Mouse (Mus musculus): ENCODE results near the gene Mpped2.

The Mpped2 gene

DNA sequence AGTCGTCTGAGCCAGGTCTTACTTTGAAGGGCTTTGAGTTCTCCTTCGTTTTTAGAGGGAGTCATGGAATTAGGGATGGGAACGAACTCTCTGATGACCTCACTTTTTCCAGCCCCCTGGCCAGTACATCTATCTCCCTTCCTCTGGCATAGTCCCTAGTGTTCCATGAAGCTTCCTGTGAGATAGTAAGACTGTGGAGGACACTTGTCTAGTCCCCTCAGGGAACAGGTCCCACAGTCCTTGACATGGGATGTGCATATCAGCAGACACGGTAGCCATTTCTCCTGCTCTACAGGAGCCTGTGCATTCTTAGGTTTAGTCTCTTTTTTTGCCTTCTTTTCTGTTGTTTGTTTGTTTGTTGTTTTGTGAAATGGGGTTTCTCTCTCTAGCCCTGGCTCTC is 105.8 kb downstream of the Mpped2 start:
- no peak for DNase-seq (ENCODE audit: low spot score)

DNA sequence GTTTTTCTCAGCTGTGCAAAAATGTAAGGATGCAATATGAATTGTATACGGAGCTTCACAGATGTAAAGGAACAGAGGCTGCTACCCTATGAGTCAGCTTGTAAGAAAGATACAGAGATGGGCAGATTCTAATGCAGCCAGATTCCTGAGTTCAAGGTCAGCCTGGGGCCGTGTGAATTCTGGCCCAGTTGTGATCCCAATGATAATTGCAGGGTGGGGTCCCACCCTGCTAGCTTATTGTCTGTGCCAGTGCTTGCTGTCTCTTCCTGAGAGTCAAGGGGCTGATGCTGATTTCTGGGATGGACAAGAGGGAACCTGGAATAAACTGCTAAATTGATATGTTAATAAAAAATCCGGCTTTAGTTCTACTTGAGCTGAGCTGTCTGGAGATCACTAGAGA is 122.8 kb downstream of the Mpped2 start:
- DNase-seq (ENCODE audit: low spot score): no peak

DNA sequence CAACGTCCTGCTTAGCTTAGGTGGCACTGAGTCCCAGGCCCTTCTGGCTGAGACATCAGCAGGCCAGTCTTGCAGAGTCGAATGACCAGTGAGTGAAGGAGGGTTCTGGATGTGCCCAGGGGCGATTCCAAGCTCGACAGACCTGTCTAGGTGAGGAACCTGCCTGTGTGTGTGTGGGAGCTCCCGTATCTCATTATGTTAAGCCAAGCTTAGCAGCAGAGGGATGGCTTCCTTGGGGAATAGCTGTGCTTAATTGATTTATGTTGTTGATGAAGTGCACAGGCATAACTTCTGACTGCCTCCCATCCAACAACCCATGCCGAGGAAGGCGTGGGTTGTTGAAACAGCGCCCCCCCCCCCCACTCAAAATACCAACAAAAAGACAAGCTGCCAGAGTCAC is 128.2 kb downstream of the Mpped2 start:
- DNase-seq (ENCODE audit: low spot score): no peak

DNA sequence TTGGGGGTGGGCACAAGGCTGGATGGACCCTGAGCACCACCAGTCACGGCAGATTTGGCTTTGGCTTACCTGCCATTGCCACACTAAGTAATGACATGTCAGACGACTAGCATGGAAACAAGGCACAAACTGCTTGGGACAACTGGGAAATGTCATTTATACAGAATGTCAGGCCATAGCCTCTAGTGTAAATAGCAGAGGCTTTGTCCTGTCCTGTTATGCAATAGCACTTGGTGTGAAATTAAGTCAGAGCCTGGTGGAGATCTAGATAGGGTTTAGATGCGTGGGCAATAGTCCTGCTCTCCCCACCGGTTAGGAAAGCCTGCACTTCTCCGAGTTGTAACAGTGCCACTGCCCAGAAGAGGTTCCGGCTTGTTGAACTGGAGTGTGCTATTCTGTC is 128.8 kb downstream of the Mpped2 start:
- DNase-seq (ENCODE audit: low spot score): no peak

DNA sequence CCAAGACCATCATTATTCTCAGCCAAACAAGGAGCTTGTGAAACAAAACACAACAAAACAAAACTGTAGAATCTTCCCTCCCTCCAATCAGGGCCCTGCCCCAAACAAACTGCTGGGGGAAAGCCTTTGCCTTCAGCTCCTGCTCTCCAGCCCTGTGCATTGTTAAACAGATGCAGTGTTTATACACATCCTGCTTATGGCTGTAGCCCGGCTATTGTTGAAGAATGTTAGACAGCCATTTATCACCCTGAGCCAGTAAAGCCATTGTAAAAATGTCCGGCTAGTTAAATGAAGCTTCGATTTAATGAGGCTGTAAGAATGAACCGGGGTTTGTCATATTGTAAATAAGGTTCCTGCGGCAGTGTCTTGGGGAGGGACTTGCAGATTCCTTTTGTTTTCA is 129.5 kb downstream of the Mpped2 start:
- DNase-seq (ENCODE audit: low spot score): no peak

DNA sequence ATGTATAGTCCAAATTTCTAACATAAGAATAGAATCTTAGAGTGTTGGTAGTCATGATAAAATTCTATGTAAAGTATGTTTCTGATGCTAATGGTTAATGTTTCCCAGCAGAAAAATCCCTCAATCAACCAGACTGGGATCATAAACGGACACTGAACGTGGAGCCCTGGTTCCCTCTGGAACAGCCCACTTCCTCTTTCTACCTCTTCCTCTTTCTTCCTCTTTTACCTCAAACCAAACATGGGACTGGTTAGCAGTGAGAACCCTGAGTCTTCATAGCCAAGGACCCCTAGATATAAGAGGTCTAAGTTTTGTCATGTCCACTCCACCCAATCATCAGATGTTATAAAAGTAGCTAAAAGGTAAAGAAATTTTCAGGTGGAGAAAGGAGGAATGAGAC is 132.4 kb downstream of the Mpped2 start:
- DNase-seq (ENCODE audit: low spot score): no peak

DNA sequence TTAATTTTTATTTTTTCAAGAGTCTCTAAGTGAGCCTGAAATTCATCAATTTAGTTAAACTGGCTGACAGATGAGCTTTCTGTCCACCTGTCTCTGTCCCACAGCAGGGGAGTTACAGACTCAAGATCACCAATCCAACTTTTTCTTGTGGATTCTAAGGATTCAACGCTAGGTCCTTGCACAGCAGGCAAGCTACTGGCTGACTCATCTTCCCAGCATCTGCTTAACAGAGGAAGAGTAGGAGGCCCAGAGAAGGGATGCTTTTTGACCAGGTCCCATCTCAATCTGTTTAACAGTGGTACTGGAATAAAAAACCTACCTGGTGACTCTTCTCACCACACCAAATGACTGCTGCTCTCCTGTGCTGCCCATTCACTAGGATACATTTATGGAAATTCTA is 133.0 kb downstream of the Mpped2 start:
- no peak for DNase-seq (ENCODE audit: low spot score)

DNA sequence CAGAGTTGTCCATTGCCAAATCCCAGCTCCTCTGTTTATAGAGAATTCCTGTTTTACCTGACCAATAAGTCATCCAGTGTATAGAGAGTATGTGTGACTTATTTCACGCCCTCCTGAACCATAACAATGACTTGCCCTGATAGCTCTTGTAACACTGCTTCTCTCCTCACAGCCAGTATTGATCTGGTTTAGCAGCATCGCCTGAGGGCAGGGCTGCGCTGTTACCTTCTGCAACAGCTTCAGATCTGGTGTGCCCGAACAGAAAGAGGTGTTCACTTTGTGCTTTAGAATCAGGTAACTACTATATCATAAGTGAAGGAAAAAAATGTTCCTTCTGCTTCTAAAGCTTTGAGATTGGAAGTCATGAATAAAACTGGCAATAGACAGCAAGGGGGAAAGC is 133.7 kb downstream of the Mpped2 start:
- no peak for DNase-seq (ENCODE audit: low spot score)

DNA sequence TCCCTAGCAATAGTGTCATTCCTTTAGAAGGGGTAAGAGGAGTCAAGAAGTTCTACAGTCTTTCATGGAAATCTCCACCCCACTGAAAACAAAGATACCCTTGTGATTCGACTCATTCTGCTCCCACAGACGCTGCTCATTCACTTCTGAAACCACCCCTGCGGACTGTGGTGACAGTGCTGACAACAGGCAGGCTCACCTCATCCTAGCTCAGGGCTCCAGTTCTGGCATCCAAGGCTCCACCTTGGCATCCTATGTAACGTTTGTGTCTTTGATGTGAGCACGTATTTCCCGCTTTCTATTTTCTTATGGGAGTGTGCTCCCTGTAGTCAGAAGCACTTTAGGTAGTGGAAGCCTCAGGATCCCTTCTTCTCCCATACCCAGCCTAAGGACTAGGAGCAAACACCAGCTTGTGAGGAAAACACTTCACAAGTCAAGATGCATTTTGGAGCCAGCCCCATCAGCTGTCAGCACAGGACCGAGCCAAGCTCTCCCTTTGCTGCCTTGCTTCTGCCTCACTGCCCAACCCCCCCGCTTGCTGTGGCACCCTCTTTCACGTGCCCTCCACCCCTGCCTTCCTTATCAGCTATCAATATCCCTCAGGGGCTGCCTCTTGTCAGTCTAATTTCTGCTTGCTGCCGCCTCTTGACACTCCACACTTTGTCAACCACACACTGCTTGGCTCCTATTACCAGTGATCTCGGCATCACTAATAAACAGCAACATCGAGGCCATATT is 135.7 kb downstream of the Mpped2 start:
- no peak for DNase-seq (ENCODE audit: low spot score)

DNA sequence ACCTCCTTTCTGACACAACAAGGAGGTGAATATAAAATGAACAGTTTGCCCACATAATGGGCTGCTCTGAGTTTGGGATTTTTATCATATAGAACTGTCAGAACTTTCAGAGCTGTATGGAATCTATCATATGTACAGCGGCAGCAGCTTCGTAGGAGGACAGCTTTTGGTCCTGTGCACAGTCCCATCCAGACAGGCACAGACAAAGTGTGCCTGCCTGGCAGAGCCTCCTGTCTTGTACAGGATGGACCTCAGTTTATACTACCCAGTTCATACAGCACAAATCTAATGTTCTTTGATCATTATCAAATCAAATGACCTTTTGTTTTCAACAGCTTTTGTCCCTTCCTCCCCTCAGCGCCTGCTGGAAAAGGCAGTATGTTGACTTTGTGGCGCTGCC is 136.4 kb downstream of the Mpped2 start:
- no peak for DNase-seq (ENCODE audit: low spot score)

DNA sequence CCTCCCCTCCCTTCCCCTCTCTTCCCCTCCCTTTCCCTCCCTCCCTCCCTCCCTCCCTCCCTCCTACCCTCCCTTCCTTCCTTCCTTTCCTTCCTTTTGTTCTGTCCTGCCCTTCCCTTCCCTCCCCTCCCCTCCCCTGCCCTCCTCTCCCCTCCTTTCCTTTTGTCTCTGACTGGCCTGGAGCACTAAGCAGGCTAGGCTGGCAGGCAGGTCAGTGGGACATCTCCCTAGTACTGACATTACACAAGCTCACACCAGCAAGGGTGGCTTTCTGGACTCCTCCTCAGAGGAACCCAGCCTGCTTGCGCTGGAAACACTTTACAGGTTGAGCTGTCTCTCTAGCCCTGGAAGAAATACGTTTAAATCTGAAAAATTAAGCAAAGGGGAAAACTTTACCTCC is 139.5 kb downstream of the Mpped2 start:
- DNase-seq (ENCODE audit: low spot score): no peak

DNA sequence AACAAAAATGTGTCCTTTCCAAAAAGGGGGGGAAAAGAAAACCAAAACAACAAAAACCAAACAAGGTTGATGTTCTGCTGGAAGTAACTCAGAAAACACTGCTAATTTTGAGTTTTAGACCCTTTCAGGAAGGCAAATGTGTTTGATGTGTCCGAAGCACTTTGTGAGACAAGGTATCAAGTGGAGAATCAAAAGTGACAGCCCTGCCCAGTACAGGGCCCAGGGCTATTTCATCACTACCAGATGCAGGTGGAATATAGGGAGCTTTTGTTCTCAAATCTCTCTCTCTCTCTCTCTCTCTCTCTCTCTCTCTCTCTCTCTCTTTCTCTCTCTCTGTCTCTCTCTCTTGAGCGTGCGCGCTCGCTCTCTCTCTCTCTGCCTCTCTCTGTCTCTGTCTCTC is 140.1 kb downstream of the Mpped2 start:
- DNase-seq (ENCODE audit: low spot score): no peak

DNA sequence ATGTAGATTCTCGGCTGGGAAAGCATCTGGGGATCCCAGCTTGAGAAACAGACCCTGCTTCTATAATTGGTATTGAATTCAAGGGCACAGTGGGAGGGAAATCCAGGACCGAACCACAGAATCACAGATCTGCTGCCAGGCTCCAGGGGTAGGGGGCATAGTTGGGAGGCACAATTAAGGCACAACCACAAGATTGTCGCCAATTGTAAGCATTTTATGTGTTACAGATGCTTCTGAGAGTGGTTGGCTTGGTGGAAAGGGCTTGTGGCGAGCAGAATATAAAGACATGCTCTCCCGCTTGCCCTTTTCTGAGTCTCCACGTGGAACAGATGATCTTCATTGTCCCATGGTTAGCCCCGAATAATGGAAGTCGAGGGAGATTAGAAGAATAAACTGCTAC is 142.3 kb downstream of the Mpped2 start:
- no peak for DNase-seq (ENCODE audit: low spot score)

DNA sequence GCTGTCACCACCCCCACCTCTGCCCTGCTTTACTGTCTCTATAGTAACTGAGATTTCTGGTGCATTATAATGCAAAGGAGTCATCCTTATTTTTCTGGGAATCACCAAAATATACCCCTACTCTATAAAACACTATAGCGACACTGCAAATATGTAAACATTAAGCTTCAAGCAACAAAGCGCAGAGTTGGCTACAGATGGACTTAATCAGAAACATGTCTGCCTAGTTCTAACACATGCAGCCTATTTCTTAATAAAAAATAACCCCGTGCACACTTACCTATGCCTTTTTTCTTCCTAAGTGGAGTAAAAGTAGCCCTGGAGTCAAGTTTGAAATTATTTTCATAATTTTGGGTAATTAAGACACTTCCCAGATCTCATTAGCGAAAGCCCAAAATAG is 144.2 kb downstream of the Mpped2 start:
- DNase-seq (ENCODE audit: low spot score): no peak

DNA sequence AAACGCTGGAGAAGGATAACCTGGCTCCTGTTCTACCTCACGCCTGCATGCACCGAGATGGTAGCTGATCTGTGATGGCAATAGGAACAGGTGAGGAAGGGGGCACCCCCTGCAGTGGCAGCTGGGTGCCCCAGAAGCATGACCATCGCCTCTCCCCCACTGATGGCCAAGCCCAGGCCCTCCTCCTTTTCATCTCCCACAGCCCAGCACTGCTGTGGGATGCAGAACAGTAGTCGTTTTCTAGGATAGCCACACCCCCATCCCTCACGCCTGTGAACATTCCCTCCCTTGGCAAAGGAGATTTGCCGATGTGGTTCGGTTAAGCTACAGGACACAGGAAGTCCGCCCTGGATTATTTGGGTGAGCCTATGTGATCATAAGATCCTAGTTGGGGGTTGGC is 151.1 kb downstream of the Mpped2 start:
- no peak for DNase-seq (ENCODE audit: low spot score)

DNA sequence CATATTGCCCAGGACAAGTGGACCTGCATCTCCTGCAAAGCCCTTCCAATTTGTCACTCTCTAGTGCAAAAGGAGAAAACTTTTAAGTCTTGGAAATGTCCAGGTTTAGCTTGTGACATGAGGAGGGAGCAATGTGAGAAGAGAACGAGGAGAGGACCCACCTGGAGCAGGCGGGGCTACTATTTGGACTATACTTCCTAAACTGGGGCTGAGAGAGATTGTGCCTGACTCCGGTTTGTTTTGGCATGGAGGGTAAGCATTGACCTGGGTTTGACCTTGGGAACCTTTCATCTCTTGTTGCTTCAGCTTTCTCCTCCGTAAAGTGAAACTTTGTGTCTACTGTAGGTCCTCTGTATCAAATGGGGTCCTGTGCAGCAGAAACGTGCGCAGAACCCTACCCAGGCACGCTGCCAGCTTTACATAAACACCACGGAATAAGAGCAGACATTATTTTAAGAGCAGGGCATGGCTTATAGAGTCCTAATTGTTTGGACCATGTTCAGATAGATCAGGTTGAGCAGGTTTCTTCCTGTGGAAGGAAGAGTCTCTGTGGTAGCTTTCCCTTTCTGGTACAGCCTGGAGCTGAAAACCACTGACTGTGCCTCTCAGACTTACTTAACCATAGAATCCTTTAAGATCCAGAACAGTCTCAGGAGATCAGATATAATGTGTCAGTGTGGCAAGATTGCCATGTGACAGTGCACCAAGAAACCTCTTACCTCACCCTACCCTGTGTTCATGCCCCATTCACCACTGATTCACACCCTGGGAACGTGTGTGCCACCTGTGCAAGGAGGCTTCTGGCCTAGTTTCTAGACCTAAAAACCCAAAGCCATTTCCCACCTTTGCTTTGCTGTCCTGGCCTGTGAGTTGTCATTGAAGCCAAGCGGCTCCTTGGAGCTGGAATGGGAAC is 152.0 kb downstream of the Mpped2 start:
- DNase-seq (ENCODE audit: low spot score): no peak

DNA sequence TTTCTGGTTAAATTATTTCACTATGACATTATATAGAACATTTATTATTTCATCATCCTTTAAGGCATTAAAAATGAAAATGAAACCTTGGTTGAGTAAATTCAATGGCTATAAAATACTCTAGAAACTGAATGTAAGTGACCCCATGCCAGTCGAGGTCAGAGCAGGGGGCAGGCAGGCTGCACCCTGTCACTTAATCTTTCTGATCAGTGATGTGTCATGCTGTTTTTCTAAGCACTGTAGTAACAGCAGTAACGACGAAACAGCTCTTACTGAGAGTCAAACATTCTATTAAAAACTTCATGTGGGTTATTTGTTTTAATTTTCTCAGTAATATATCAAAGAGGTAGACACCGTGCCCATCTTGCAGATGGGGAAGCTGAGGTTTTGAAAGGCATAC is 153.4 kb downstream of the Mpped2 start:
- DNase-seq (ENCODE audit: low spot score): no peak

DNA sequence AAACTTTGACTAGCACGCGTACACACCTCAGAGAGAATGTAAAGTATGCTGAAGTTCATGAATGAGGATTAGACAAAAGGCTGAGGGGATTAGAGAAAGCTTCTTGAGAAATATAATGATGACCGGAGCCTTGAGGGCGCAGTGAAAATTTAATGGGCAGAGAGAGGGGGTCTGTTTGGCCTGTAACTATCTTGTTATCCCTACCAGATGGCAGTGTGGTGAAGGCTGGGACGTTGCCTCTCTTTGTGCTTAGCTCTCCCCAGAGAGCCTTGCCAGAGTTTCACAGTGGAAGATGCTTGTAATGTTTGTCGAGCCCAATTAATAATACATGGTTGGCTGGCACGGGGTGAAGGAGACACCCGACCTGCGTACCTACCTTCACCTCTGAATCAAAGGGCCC is 156.3 kb downstream of the Mpped2 start:
- no peak for DNase-seq (ENCODE audit: low spot score)

DNA sequence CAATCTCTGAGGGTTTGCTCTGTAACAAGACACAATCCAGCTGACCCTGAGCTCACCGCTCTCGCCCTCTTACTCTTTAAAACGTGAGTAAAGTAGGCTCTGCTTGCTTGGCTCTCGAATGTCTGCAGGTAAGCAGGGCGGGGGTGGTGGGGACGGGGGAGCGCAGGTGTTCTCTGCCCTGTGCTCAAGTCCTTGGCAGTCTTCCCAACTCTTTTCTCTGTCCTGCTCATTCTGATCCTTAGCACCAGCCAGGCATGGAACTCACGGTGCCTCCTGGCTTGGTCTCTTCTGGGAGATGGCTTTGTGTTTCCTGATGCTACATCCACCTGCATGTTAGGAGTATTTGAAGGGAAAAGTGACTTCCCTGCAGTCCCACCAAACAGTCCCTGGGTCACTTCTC is 158.4 kb downstream of the Mpped2 start:
- DNase-seq (ENCODE audit: low spot score): no peak

DNA sequence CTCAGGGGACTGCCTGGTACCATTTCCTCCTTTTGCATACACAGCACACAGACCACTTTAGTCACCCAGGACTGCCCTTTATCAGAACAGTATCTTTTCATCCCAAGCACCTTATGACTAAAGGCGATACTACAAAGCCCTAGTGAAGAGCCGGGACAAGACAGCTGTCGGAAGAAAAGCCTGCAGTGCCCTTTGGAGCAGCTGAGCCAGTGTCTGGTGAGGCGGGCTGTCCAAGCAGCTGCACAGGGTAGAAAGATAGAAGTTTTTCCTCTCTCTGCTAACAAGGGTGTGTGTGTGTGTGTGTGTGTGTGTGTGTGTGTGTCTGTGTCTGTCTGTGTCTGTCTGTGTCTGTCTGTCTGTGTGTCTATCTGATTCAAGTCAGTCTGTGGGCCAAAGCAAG is 161.1 kb downstream of the Mpped2 start:
- no peak for DNase-seq (ENCODE audit: low spot score)

DNA sequence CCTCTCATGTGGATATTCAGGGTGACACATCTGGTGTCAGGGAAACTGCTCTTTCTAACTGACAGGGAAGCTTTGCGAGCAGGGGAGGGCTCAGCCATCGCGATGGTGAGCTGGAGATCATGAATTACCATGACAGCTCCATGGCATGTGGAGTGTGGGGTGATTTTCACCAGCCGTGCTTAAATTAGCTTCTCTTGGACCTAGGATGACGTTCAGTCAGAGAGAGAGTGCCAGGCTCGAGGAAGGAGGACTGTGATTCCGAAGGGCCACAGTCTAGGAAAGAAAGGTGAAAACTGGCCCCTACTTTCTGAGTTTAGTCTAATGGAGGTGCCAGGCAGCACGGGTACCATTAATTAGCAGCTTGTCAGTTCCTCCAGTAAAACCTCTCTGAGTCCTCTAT is 161.7 kb downstream of the Mpped2 start:
- no peak for DNase-seq (ENCODE audit: low spot score)

DNA sequence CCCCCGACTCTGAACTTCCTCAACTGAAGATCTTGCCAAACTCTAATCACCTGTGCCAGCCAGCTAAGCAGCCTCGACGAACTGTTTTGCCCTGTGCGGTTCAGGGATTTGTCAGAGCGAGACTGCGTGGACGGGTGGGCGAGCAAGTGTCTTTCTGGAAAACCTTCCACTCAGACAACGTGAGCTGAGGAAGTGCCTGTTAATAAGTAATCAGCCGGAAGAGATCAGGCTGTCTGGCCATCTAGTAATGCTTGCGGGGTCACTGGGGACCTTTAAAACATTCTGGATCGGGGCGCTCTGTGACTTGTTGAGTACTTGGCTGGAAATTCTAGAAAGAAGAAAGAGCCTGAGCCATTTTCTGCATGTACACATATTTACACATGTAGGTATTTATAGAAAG is 162.1 kb downstream of the Mpped2 start:
- no peak for DNase-seq (ENCODE audit: low spot score)

DNA sequence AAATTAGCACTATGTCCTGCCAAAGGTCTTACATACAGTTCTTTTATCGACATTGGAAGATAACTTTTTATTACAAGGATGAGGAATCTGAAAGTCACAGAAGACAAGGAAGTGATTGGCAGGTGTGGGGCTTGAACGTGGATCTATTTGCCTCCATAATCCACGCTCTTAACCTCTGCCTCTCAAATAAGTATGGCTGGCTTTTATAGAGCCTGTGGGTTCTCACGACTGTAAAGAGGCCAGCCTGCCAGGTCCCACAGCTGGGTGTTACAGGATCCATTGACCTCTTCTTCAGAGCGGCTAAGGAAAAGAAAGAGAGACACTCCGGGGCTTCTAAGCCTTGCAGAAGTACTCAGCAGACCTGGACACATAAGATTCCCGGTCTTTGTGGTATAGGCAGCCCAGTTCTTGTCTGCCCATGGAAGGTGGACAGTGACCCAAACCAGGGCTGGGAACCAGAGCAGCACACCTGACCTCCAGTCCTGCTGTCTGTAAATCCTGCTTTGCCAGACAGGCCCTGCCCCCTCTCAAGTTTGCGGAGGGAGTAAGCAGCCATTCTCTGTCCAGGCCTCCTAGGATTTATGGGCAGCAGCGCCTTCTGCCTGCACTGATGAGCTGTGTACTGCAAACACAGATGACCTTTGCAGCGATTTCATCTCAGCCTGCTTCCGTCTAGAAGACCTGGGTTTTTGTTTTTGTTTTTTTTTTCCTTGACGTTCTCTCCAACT is 162.7 kb downstream of the Mpped2 start:
- DNase-seq (ENCODE audit: low spot score): peak; percentile 14

Measured in ovary, adult 18-20 months (tissue).